Mouse (Mus musculus) R1 (cell line): ENCODE results near the gene Sun3.
A peak's percentile ranks its signal among the peaks of the same experiment; 100 is the strongest.

Source experiments
- DNase-seq: peaks from one replicate; pipeline ENCODE4 v3.0.0-alpha.2; 2018; ENCODE audit warnings: low read depth, low spot score

Sun3 gene

GRCm38 (mm10) chr11:9048703-9049060, at the start of gene Sun3:
Gene Sun3 (minus strand): TSS chr11:9048991.
- no peak for DNase-seq

- no peak for DNase-seq
Observed at GRCm38 (mm10) chr11:9076444-9076843, 27.7 kb upstream of the Sun3 start.

GRCm38 (mm10) chr11:9060484-9060883, 11.7 kb upstream of the Sun3 start:
- no peak for DNase-seq

- DNase-seq, result no peak
Observed at GRCm38 (mm10) chr11:9060029-9060428, 11.2 kb upstream of the Sun3 start.

GRCm38 (mm10) chr11:9057711-9058110, 8.9 kb upstream of the Sun3 start:
- no peak for DNase-seq

GRCm38 (mm10) chr11:9056937-9057336, 8.1 kb upstream of the Sun3 start:
- DNase-seq, result no peak

GRCm38 (mm10) chr11:9051895-9052294, 3.1 kb upstream of the Sun3 start:
- no peak for DNase-seq

- DNase-seq, result no peak
Observed at GRCm38 (mm10) chr11:9050241-9050640, 1.4 kb upstream of the Sun3 start.

GRCm38 (mm10) chr11:9048011-9048702, 634 bp downstream of the Sun3 start, which contains the start of gene Gm11992:
Gene Gm11992 (plus strand): TSS chr11:9048594.
- peak; percentile 97 for DNase-seq

- DNase-seq, result no peak
Observed at GRCm38 (mm10) chr11:9047044-9047443, 1.7 kb downstream of the Sun3 start.

GRCm38 (mm10) chr11:9046546-9046945, 2.2 kb downstream of the Sun3 start:
- DNase-seq, result no peak

- no peak for DNase-seq
Observed at GRCm38 (mm10) chr11:9031530-9031929, 17.3 kb downstream of the Sun3 start.

GRCm38 (mm10) chr11:9025211-9025610, 23.6 kb downstream of the Sun3 start:
- no peak for DNase-seq

GRCm38 (mm10) chr11:9024782-9025181, 24.0 kb downstream of the Sun3 start:
- no peak for DNase-seq

GRCm38 (mm10) chr11:9020207-9020606, 28.6 kb downstream of the Sun3 start:
- DNase-seq, result no peak

- DNase-seq, result no peak
Observed at GRCm38 (mm10) chr11:9018491-9019267, 30.1 kb downstream of the Sun3 start.

GRCm38 (mm10) chr11:9014740-9015139, 34.1 kb downstream of the Sun3 start:
- no peak for DNase-seq

- DNase-seq, result no peak
Observed at GRCm38 (mm10) chr11:9011348-9011747, 37.4 kb downstream of the Sun3 start.

- peak; percentile 90 for DNase-seq
Observed at GRCm38 (mm10) chr11:9010853-9011339, 37.9 kb downstream of the Sun3 start, which contains the start of gene Hus1. Gene Hus1 (minus strand): TSS chr11:9011191.

- no peak for DNase-seq
Observed at GRCm38 (mm10) chr11:9010416-9010815, 38.4 kb downstream of the Sun3 start.

GRCm38 (mm10) chr11:9008761-9009160, 40.0 kb downstream of the Sun3 start:
- no peak for DNase-seq

- no peak for DNase-seq
Observed at GRCm38 (mm10) chr11:8988084-8988483, 60.7 kb downstream of the Sun3 start.

GRCm38 (mm10) chr11:8986058-8986457, 62.7 kb downstream of the Sun3 start:
- DNase-seq, result peak; percentile 59
